Mouse (Mus musculus): Measurements from ENCODE around the gene Ralgps1. TPM values are rescaled to one million over a fixed set of nuclear protein-coding genes. Genes with fewer than 3 reads are reported as not detected.
A peak's percentile ranks its signal among the peaks of the same experiment; 100 is the strongest.

Ralgps1 gene
- polyA plus RNA-seq, 1 experiment from 2014 or later, result 5.0 TPM

- WGBS, result 92% methylated on average over 7 of the region's 7 CpGs
- no peaks in the 10 kb centered on the region for H3K27me3 ChIP-seq (ENCODE audit: control insufficient read depth, insufficient read depth, low read length)
- no peak overlapping the region for H3K9ac ChIP-seq (ENCODE audit: low read length)
- no peaks in the 10 kb centered on the region; the same call in 1 of the 2 replicates for H3K9me3 ChIP-seq (ENCODE audit: control insufficient read depth, low read length)
- H3K4me2 ChIP-seq (ENCODE audit: low read depth, severe bottlenecking), result no peak overlapping the region
- no peak for DNase-seq (ENCODE audit: low spot score)
- no peak for ATAC-seq (ENCODE audit: insufficient number of reproducible peaks, low FRiP score, low TSS enrichment, low read depth)
- H3K27ac ChIP-seq (replicated peaks; ENCODE audit: low read depth, low read length), result no peak overlapping the region
- no peaks in the 10 kb centered on the region for H3K36me3 ChIP-seq (ENCODE audit: control insufficient read depth, insufficient read depth, low read length)
- H3K4me1 ChIP-seq (ENCODE audit: control insufficient read depth, insufficient read depth, low read length), result peaks cover 20% of the 10 kb centered on the region
- H3K4me3 ChIP-seq (ENCODE audit: low read depth, low read length), result no peak overlapping the region
Observed at GRCm38 (mm10) chr2:33183321-33183720, 188.0 kb downstream of the Ralgps1 start.

- no peak overlapping the region for H3K9ac ChIP-seq (ENCODE audit: low read length)
- no peak overlapping the region for H3K4me2 ChIP-seq (ENCODE audit: low read depth, severe bottlenecking)
- ATAC-seq (ENCODE audit: insufficient number of reproducible peaks, low FRiP score, low TSS enrichment, low read depth) (no peak), DNase-seq (ENCODE audit: low spot score) (peak; percentile 64)
- 42% methylated on average over 16 of the region's 16 CpGs for WGBS
- H3K4me1 ChIP-seq (ENCODE audit: control insufficient read depth, insufficient read depth, low read length), result peaks cover 26% of the 10 kb centered on the region
- no peaks in the 10 kb centered on the region for H3K36me3 ChIP-seq (ENCODE audit: control insufficient read depth, insufficient read depth, low read length)
- no peak overlapping the region for H3K4me3 ChIP-seq (ENCODE audit: low read depth, low read length)
- no peaks in the 10 kb centered on the region for H3K9me3 ChIP-seq (ENCODE audit: control insufficient read depth, low read length)
- H3K27ac ChIP-seq (replicated peaks; ENCODE audit: low read depth, low read length), result peak overlapping the region; percentile 82
- no peaks in the 10 kb centered on the region for H3K27me3 ChIP-seq (ENCODE audit: control insufficient read depth, insufficient read depth, low read length)
Observed at GRCm38 (mm10) chr2:33179930-33180630, 191.2 kb downstream of the Ralgps1 start.

- 58% methylated on average over 14 of the region's 14 CpGs for WGBS
- Histone ChIP-seq H3K27me3 (ENCODE audit: control insufficient read depth, insufficient read depth, low read length) (no peaks in the 10 kb centered on the region), H3K36me3 (ENCODE audit: control insufficient read depth, insufficient read depth, low read length) (no peaks in the 10 kb centered on the region), H3K4me1 (ENCODE audit: control insufficient read depth, insufficient read depth, low read length) (peaks cover 26% of the 10 kb centered on the region), H3K4me2 (ENCODE audit: low read depth, severe bottlenecking) (no peak overlapping the region), H3K9me3 (ENCODE audit: control insufficient read depth, low read length) (no peaks in the 10 kb centered on the region), H3K27ac (replicated peaks; ENCODE audit: low read depth, low read length) (peak overlapping the region; percentile 82), H3K4me3 (ENCODE audit: low read depth, low read length) (no peak overlapping the region), H3K9ac (ENCODE audit: low read length) (no peak overlapping the region)
- DNase-seq (ENCODE audit: low spot score), result no peak
- ATAC-seq (ENCODE audit: insufficient number of reproducible peaks, low FRiP score, low TSS enrichment, low read depth), result no peak
Observed at GRCm38 (mm10) chr2:33179171-33179929, 191.9 kb downstream of the Ralgps1 start.

- WGBS, result 50% methylated on average over 11 of the region's 11 CpGs
- H3K27me3 ChIP-seq (ENCODE audit: control insufficient read depth, insufficient read depth, low read length), result no peaks in the 10 kb centered on the region
- H3K36me3 ChIP-seq (ENCODE audit: control insufficient read depth, insufficient read depth, low read length), result no peaks in the 10 kb centered on the region
- no peak overlapping the region for H3K9ac ChIP-seq (ENCODE audit: low read length)
- H3K4me1 ChIP-seq (ENCODE audit: control insufficient read depth, insufficient read depth, low read length), result peaks cover 26% of the 10 kb centered on the region
- DNase-seq (ENCODE audit: low spot score), result no peak
- H3K9me3 ChIP-seq (ENCODE audit: control insufficient read depth, low read length), result no peaks in the 10 kb centered on the region
- no peak overlapping the region for H3K4me2 ChIP-seq (ENCODE audit: low read depth, severe bottlenecking)
- 0 out of 2 replicates have a peak, but pooled peaks have one; percentile 27 for ATAC-seq (ENCODE audit: insufficient number of reproducible peaks, low FRiP score, low TSS enrichment, low read depth)
- no peak overlapping the region for H3K4me3 ChIP-seq (ENCODE audit: low read depth, low read length)
- H3K27ac ChIP-seq (replicated peaks; ENCODE audit: low read depth, low read length), result peak overlapping the region; percentile 82; the same call in 1 of the 2 replicates
Observed at GRCm38 (mm10) chr2:33178243-33178932, 192.9 kb downstream of the Ralgps1 start.

- Histone ChIP-seq H3K27ac (replicated peaks; ENCODE audit: low read depth, low read length) (no peak overlapping the region), H3K4me1 (ENCODE audit: control insufficient read depth, insufficient read depth, low read length) (peaks cover 26% of the 10 kb centered on the region), H3K36me3 (ENCODE audit: control insufficient read depth, insufficient read depth, low read length) (no peaks in the 10 kb centered on the region), H3K4me3 (ENCODE audit: low read depth, low read length) (no peak overlapping the region), H3K27me3 (ENCODE audit: control insufficient read depth, insufficient read depth, low read length) (no peaks in the 10 kb centered on the region), H3K9ac (ENCODE audit: low read length) (no peak overlapping the region), H3K4me2 (ENCODE audit: low read depth, severe bottlenecking) (no peak overlapping the region), H3K9me3 (ENCODE audit: control insufficient read depth, low read length) (no peaks in the 10 kb centered on the region)
- ATAC-seq (ENCODE audit: insufficient number of reproducible peaks, low FRiP score, low TSS enrichment, low read depth) (no peak), DNase-seq (ENCODE audit: low spot score) (no peak)
- WGBS, result 70% methylated on average over 12 of the region's 12 CpGs
Observed at GRCm38 (mm10) chr2:33177443-33178242, 193.6 kb downstream of the Ralgps1 start.

- no peaks in the 10 kb centered on the region for H3K9me3 ChIP-seq (ENCODE audit: control insufficient read depth, low read length)
- H3K4me2 ChIP-seq (ENCODE audit: low read depth, severe bottlenecking), result no peak overlapping the region
- ATAC-seq (ENCODE audit: insufficient number of reproducible peaks, low FRiP score, low TSS enrichment, low read depth), result no peak
- no peak overlapping the region for H3K27ac ChIP-seq (replicated peaks; ENCODE audit: low read depth, low read length)
- H3K4me3 ChIP-seq (ENCODE audit: low read depth, low read length), result no peak overlapping the region
- DNase-seq (ENCODE audit: low spot score), result no peak
- peaks cover 26% of the 10 kb centered on the region for H3K4me1 ChIP-seq (ENCODE audit: control insufficient read depth, insufficient read depth, low read length)
- 62% methylated on average over 2 of the region's 2 CpGs for WGBS
- H3K9ac ChIP-seq (ENCODE audit: low read length), result no peak overlapping the region
- no peaks in the 10 kb centered on the region for H3K27me3 ChIP-seq (ENCODE audit: control insufficient read depth, insufficient read depth, low read length)
- no peaks in the 10 kb centered on the region for H3K36me3 ChIP-seq (ENCODE audit: control insufficient read depth, insufficient read depth, low read length)
Observed at GRCm38 (mm10) chr2:33176921-33177320, 194.4 kb downstream of the Ralgps1 start.

GRCm38 (mm10) chr2:33176516-33176915, 194.8 kb downstream of the Ralgps1 start:
- no peak for ATAC-seq (ENCODE audit: insufficient number of reproducible peaks, low FRiP score, low TSS enrichment, low read depth)
- Histone ChIP-seq H3K36me3 (ENCODE audit: control insufficient read depth, insufficient read depth, low read length) (no peaks in the 10 kb centered on the region), H3K4me2 (ENCODE audit: low read depth, severe bottlenecking) (no peak overlapping the region), H3K27me3 (ENCODE audit: control insufficient read depth, insufficient read depth, low read length) (no peaks in the 10 kb centered on the region), H3K4me3 (ENCODE audit: low read depth, low read length) (no peak overlapping the region), H3K9me3 (ENCODE audit: control insufficient read depth, low read length) (no peaks in the 10 kb centered on the region), H3K9ac (ENCODE audit: low read length) (no peak overlapping the region), H3K27ac (replicated peaks; ENCODE audit: low read depth, low read length) (no peak overlapping the region), H3K4me1 (ENCODE audit: control insufficient read depth, insufficient read depth, low read length) (peaks cover 26% of the 10 kb centered on the region)
- no peak for DNase-seq (ENCODE audit: low spot score)
- WGBS, result 68% methylated on average over 7 of the region's 7 CpGs

GRCm38 (mm10) chr2:33173686-33174085, 197.6 kb downstream of the Ralgps1 start:
- Histone ChIP-seq H3K27ac (replicated peaks; ENCODE audit: low read depth, low read length) (no peak overlapping the region), H3K36me3 (ENCODE audit: control insufficient read depth, insufficient read depth, low read length) (no peaks in the 10 kb centered on the region), H3K9me3 (ENCODE audit: control insufficient read depth, low read length) (no peaks in the 10 kb centered on the region), H3K4me1 (ENCODE audit: control insufficient read depth, insufficient read depth, low read length) (peaks cover 10% of the 10 kb centered on the region), H3K4me3 (ENCODE audit: low read depth, low read length) (no peak overlapping the region), H3K9ac (ENCODE audit: low read length) (no peak overlapping the region), H3K4me2 (ENCODE audit: low read depth, severe bottlenecking) (no peak overlapping the region), H3K27me3 (ENCODE audit: control insufficient read depth, insufficient read depth, low read length) (no peaks in the 10 kb centered on the region)
- no peak for ATAC-seq (ENCODE audit: insufficient number of reproducible peaks, low FRiP score, low TSS enrichment, low read depth)
- no peak for DNase-seq (ENCODE audit: low spot score)
- WGBS, result 91% methylated on average over 7 of the region's 7 CpGs
